Mouse (Mus musculus): ENCODE measurements around the gene Il6st. TPM values are rescaled to one million over a fixed set of nuclear protein-coding genes. Genes with fewer than 3 reads are reported as not detected.

The Il6st gene
- polyA plus RNA-seq, 1 experiment: 8.3 TPM

- no peaks in the 10 kb centered on the region for H3K36me3 ChIP-seq (ENCODE audit: control insufficient read depth, insufficient read depth, low read length)
- H3K4me3 ChIP-seq (ENCODE audit: low read depth, low read length): no peak overlapping the region
- no peaks in the 10 kb centered on the region for H3K4me1 ChIP-seq (ENCODE audit: control insufficient read depth, insufficient read depth, insufficient read length, low read length)
- WGBS: 57% methylated on average over 4 of the region's 4 CpGs
- TF ChIP-seq CTCF (IDR thresholded peaks at IDR 0.05; ENCODE audit: extremely low read depth, insufficient read length, insufficient replicate concordance, low read depth, low read length) (no peak), POLR2A (IDR thresholded peaks at IDR 0.05; ENCODE audit: low read depth, low read length) (no peak)
- no peaks in the 10 kb centered on the region for H3K27me3 ChIP-seq (ENCODE audit: control insufficient read depth, insufficient read depth, low read length)
- H3K27ac ChIP-seq (ENCODE audit: insufficient read depth, low read depth, low read length): no peak overlapping the region
Measured at GRCm38 (mm10) chr13:112536611-112537010, 72.7 kb downstream of the Il6st start.

- H3K27ac ChIP-seq (ENCODE audit: insufficient read depth, low read depth, low read length): no peak overlapping the region
- 87% methylated on average over 7 of the region's 7 CpGs for WGBS
- no peak overlapping the region for H3K4me3 ChIP-seq (ENCODE audit: low read depth, low read length)
- H3K27me3 ChIP-seq (ENCODE audit: control insufficient read depth, insufficient read depth, low read length): no peaks in the 10 kb centered on the region
- TF ChIP-seq POLR2A (IDR thresholded peaks at IDR 0.05; ENCODE audit: low read depth, low read length) (no peak), CTCF (IDR thresholded peaks at IDR 0.05; ENCODE audit: extremely low read depth, insufficient read length, insufficient replicate concordance, low read depth, low read length) (no peak)
- H3K4me1 ChIP-seq (ENCODE audit: control insufficient read depth, insufficient read depth, insufficient read length, low read length): no peaks in the 10 kb centered on the region
- no peaks in the 10 kb centered on the region for H3K36me3 ChIP-seq (ENCODE audit: control insufficient read depth, insufficient read depth, low read length)
Measured at GRCm38 (mm10) chr13:112537065-112537464, 73.2 kb downstream of the Il6st start.

- TF ChIP-seq CTCF (IDR thresholded peaks at IDR 0.05; ENCODE audit: extremely low read depth, insufficient read length, insufficient replicate concordance, low read depth, low read length) (no peak), POLR2A (IDR thresholded peaks at IDR 0.05; ENCODE audit: low read depth, low read length) (no peak)
- 49% methylated on average over 3 of the region's 3 CpGs for WGBS
- Histone ChIP-seq H3K4me1 (ENCODE audit: control insufficient read depth, insufficient read depth, insufficient read length, low read length) (no peaks in the 10 kb centered on the region), H3K4me3 (ENCODE audit: low read depth, low read length) (no peak overlapping the region), H3K27ac (ENCODE audit: insufficient read depth, low read depth, low read length) (no peak overlapping the region), H3K36me3 (ENCODE audit: control insufficient read depth, insufficient read depth, low read length) (no peaks in the 10 kb centered on the region), H3K27me3 (ENCODE audit: control insufficient read depth, insufficient read depth, low read length) (no peaks in the 10 kb centered on the region)
Measured at GRCm38 (mm10) chr13:112540616-112541015, 76.7 kb downstream of the Il6st start.

GRCm38 (mm10) chr13:112541223-112541975 is 77.5 kb downstream of the Il6st start:
- Histone ChIP-seq H3K4me1 (ENCODE audit: control insufficient read depth, insufficient read depth, insufficient read length, low read length) (no peaks in the 10 kb centered on the region), H3K27me3 (ENCODE audit: control insufficient read depth, insufficient read depth, low read length) (no peaks in the 10 kb centered on the region), H3K4me3 (ENCODE audit: low read depth, low read length) (no peak overlapping the region), H3K36me3 (ENCODE audit: control insufficient read depth, insufficient read depth, low read length) (no peaks in the 10 kb centered on the region), H3K27ac (ENCODE audit: insufficient read depth, low read depth, low read length) (no peak overlapping the region)
- WGBS: 52% methylated on average over 10 of the region's 10 CpGs
- TF ChIP-seq CTCF (IDR thresholded peaks at IDR 0.05; ENCODE audit: extremely low read depth, insufficient read length, insufficient replicate concordance, low read depth, low read length): no peak
- TF ChIP-seq POLR2A (IDR thresholded peaks at IDR 0.05; ENCODE audit: low read depth, low read length): no peak

GRCm38 (mm10) chr13:112551641-112552548 is 88.0 kb downstream of the Il6st start:
- H3K27ac ChIP-seq (ENCODE audit: insufficient read depth, low read depth, low read length): no peak overlapping the region
- TF ChIP-seq CTCF (IDR thresholded peaks at IDR 0.05; ENCODE audit: extremely low read depth, insufficient read length, insufficient replicate concordance, low read depth, low read length): no peak
- TF ChIP-seq POLR2A (IDR thresholded peaks at IDR 0.05; ENCODE audit: low read depth, low read length): no peak
- H3K36me3 ChIP-seq (ENCODE audit: control insufficient read depth, insufficient read depth, low read length): no peaks in the 10 kb centered on the region
- H3K27me3 ChIP-seq (ENCODE audit: control insufficient read depth, insufficient read depth, low read length): no peaks in the 10 kb centered on the region; the same call in 1 of the 2 replicates
- WGBS: 73% methylated on average over 7 of the region's 7 CpGs
- no peak overlapping the region for H3K4me3 ChIP-seq (ENCODE audit: low read depth, low read length)
- no peaks in the 10 kb centered on the region for H3K4me1 ChIP-seq (ENCODE audit: control insufficient read depth, insufficient read depth, insufficient read length, low read length)

GRCm38 (mm10) chr13:112553304-112553703 is 89.4 kb downstream of the Il6st start:
- H3K27me3 ChIP-seq (ENCODE audit: control insufficient read depth, insufficient read depth, low read length): no peaks in the 10 kb centered on the region; the same call in 1 of the 2 replicates
- H3K4me3 ChIP-seq (ENCODE audit: low read depth, low read length): no peak overlapping the region
- no peaks in the 10 kb centered on the region for H3K36me3 ChIP-seq (ENCODE audit: control insufficient read depth, insufficient read depth, low read length)
- TF ChIP-seq CTCF (IDR thresholded peaks at IDR 0.05; ENCODE audit: extremely low read depth, insufficient read length, insufficient replicate concordance, low read depth, low read length) (no peak), POLR2A (IDR thresholded peaks at IDR 0.05; ENCODE audit: low read depth, low read length) (no peak)
- no peaks in the 10 kb centered on the region for H3K4me1 ChIP-seq (ENCODE audit: control insufficient read depth, insufficient read depth, insufficient read length, low read length)
- no peak overlapping the region for H3K27ac ChIP-seq (ENCODE audit: insufficient read depth, low read depth, low read length)
- 91% methylated on average over 5 of the region's 5 CpGs for WGBS

GRCm38 (mm10) chr13:112556501-112556900 is 92.6 kb downstream of the Il6st start:
- H3K4me3 ChIP-seq (ENCODE audit: low read depth, low read length): no peak overlapping the region
- no peaks in the 10 kb centered on the region for H3K36me3 ChIP-seq (ENCODE audit: control insufficient read depth, insufficient read depth, low read length)
- no peaks in the 10 kb centered on the region; the same call in 1 of the 2 replicates for H3K27me3 ChIP-seq (ENCODE audit: control insufficient read depth, insufficient read depth, low read length)
- no peaks in the 10 kb centered on the region for H3K4me1 ChIP-seq (ENCODE audit: control insufficient read depth, insufficient read depth, insufficient read length, low read length)
- 37% methylated on average over 2 of the region's 2 CpGs for WGBS
- no peak overlapping the region for H3K27ac ChIP-seq (ENCODE audit: insufficient read depth, low read depth, low read length)
- TF ChIP-seq POLR2A (IDR thresholded peaks at IDR 0.05; ENCODE audit: low read depth, low read length) (no peak), CTCF (IDR thresholded peaks at IDR 0.05; ENCODE audit: extremely low read depth, insufficient read length, insufficient replicate concordance, low read depth, low read length) (no peak)

Other genes starting within 250 kb of the Il6st start
- 0.20 and 0.27 TPM in 2 replicates for gene Ankrd55, start 175.6 kb upstream of the Il6st start, polyA plus RNA-seq (2012; rRNA removed)
- 0.03 TPM in 1 of 2 replicates, not detected in the other for gene Il31ra, start 130.3 kb downstream of the Il6st start, polyA plus RNA-seq (2012; rRNA removed)
- not detected in 2 replicates for gene Ddx4, start 188.4 kb downstream of the Il6st start, polyA plus RNA-seq (2012; rRNA removed)
- gene Slc38a9, start 196.7 kb downstream of the Il6st start, polyA plus RNA-seq (2012; rRNA removed): 1.3 and 2.9 TPM in 2 replicates